Mouse (Mus musculus) heart, embryonic 13.5 days (tissue): ENCODE measurements around the gene Mpz. TPM values are rescaled to one million over a fixed set of nuclear protein-coding genes. Genes with fewer than 3 reads are reported as not detected.
A peak's percentile ranks its signal among the peaks of the same experiment; 100 is the strongest.

Source experiments
- ATAC-seq: fragments of 200-750 bp; cut with Nextera tagmentation; 2 replicates; pipeline ENCODE4 v1.8.0; 2017; ENCODE audit warnings: moderate TSS enrichment; ENCODE audit not compliant: insufficient number of reproducible peaks, low FRiP score, low TSS enrichment; ENCODE audit errors: extremely low read depth
- H3K27ac ChIP-seq: fragments of 300-500 bp; sonication (generic); replicated peaks from 2 replicates; pipeline ENCODE4 v1.5.1; 2015; ENCODE audit warnings: moderate library complexity, mild to moderate bottlenecking, inconsistent platforms
- H3K27me3 ChIP-seq: fragments of 300-500 bp; sonication (generic); replicated peaks from 2 replicates; pipeline ENCODE4 v1.6.1; 2015; ENCODE audit warnings: mild to moderate bottlenecking, inconsistent platforms
- H3K36me3 ChIP-seq: fragments of 300-500 bp; sonication (generic); 2 replicates; pipeline ENCODE4 v1.6.1; 2015; ENCODE audit warnings: mild to moderate bottlenecking, inconsistent platforms
- H3K4me1 ChIP-seq: fragments of 300-500 bp; sonication (generic); 2 replicates; pipeline ENCODE4 v1.6.1; 2015; ENCODE audit warnings: inconsistent platforms
- H3K4me2 ChIP-seq: fragments of 300-500 bp; sonication (generic); 2 replicates; pipeline ENCODE4 v1.6.1; 2015; ENCODE audit warnings: inconsistent platforms, mild to moderate bottlenecking, moderate library complexity
- H3K4me3 ChIP-seq: fragments of 300-500 bp; sonication (generic); 2 replicates; pipeline ENCODE4 v1.5.1; 2015; ENCODE audit warnings: moderate library complexity, mild to moderate bottlenecking, inconsistent platforms
- H3K9ac ChIP-seq: fragments of 300-500 bp; sonication (generic); 2 replicates; pipeline ENCODE4 v1.6.1; 2015; ENCODE audit warnings: inconsistent platforms, mild to moderate bottlenecking, moderate library complexity
- H3K9me3 ChIP-seq: fragments of 300-500 bp; sonication (generic); 2 replicates; pipeline ENCODE4 v1.6.1; 2016; ENCODE audit warnings: inconsistent platforms
- WGBS: fragments of 180-500 bp; shearing (Covaris S2); methylation state at CpG from one replicate; pipeline ENCODE4 v1.1.7; 2015; ENCODE audit warnings: mixed read lengths; 5-methylcytosine and 5-hydroxymethylcytosine counted together
- polyA plus RNA-seq: library from polyadenylated mRNA; unstranded; fragments of >200 nt; fragmentation: Nextera tagmentation; extraction: Ambion mirVana; gene quantifications from 2 replicates; pipeline ENCODE4 v1.2.1, GENCODE M21; 2015

The Mpz gene
- polyA plus RNA-seq, 1 experiment from 2014 or later, result 0.33 TPM

DNA sequence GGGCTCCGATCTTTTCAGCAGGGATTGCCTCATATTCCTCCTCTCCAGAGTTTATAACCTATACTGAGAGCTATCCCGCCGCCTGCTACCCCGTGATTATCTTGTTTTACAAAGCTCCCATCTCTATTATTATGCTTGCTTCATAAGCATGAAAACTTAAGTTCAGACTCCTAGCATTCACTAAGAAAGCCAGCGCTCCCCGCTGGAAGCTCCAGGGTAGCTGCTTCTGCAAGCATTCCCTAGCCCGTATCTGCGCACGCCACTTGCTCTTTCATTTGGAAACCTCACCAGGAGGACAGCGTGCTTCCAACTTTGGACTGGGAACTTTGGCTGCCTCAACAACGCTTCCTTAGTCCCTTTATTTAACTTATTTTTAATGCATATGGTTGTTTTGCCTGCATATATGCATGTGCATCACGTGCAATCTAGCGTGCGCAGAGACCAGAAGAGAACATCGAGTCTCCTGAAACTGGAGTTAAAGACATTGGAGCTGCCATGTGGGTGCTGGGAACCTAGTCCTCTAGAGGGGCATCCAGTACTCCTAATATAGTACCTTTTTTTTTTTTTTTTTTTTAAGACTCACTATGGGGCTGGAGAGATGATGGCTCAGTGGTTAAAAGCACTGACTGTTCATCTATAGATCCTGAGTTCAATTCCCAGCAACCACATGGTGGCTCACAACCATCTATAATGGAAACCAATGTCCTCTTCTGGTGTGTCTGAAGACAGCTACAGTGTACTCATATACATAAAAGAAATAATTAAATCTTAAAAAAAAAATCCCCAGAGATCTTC, 38.5 kb upstream of the Mpz start:
- no peaks in the 10 kb centered on the region for H3K27me3 ChIP-seq
- ATAC-seq, result no peak
- no peaks in the 10 kb centered on the region for H3K36me3 ChIP-seq
- peak overlapping the region; percentile 79 for H3K27ac ChIP-seq
- peak overlapping the region; percentile 76 for H3K9ac ChIP-seq
- WGBS, result 4% methylated on average over 15 of the region's 15 CpGs
- H3K9me3 ChIP-seq, result no peaks in the 10 kb centered on the region
- peak overlapping the region; percentile 59 for H3K4me3 ChIP-seq
- H3K4me2 ChIP-seq, result peak overlapping the region; percentile 74
- H3K4me1 ChIP-seq, result peaks cover 29% of the 10 kb centered on the region

DNA sequence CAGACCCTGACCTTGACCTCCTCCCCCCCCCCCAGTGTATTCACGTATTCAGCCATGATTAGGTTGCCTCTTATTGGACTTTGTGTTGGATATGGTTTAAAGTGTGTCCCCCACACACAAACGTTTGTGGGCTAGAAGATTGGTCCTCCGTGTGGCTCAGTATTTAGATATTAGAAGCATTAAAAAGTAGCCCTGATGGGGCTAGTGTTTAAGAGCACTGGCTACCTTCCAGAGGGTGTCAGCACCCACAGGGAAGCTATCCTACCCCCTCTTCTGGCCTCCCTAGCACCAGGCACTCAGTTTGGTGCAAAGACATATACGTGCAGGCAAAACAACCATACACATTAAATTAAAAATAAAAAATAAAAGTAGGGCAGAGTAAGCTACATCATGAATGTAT, 37.5 kb upstream of the Mpz start:
- Histone ChIP-seq H3K27me3 (no peaks in the 10 kb centered on the region), H3K4me1 (peaks cover 29% of the 10 kb centered on the region), H3K27ac (no peak overlapping the region), H3K4me2 (peak overlapping the region; percentile 76), H3K36me3 (no peaks in the 10 kb centered on the region), H3K4me3 (peak overlapping the region; percentile 57; the same call in 1 of the 2 replicates), H3K9me3 (no peaks in the 10 kb centered on the region), H3K9ac (no peak overlapping the region)
- 78% methylated on average over 4 of the region's 4 CpGs for WGBS
- ATAC-seq, result no peak

DNA sequence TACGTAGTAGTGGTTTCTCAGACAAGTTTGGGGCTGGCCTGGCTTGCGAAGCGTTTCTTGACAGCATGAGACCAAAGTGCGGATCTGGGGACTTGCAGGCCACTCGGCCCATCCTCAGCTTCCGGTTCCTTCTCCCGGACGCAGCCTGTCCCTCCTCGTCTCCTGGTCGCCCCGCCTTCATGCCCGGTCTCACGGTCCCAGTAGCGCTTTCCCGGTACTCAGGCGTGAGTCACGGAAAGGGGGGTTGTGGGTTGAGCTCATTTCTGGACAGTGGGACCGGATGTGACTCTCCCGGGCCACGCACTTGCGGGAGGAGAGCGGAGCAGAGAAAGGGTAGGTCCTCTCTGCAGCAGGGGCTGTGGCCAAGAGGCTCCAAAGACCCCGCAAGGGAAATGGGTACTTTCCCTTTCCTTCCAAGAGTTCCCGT, 36.6 kb upstream of the Mpz start, which contains the start of gene Cfap126:
Gene Cfap126 (plus strand): TSS at position 46 of the 427 bp plus-strand sequence.
- ATAC-seq, result peak; percentile 47; the same call in 1 of the 2 replicates
- Histone ChIP-seq H3K9ac (peak within 1 kb of the TSS; percentile 79), H3K27me3 (no peaks in the 10 kb centered on the region), H3K9me3 (no peaks in the 10 kb centered on the region), H3K4me3 (peak within 1 kb of the TSS; percentile 57), H3K27ac (peak within 1 kb of the TSS; percentile 85), H3K4me2 (peak within 1 kb of the TSS; percentile 76), H3K4me1 (peaks cover 29% of the 10 kb centered on the region), H3K36me3 (no peaks in the 10 kb centered on the region)
- 1% methylated on average over 24 of the region's 24 CpGs for WGBS

DNA sequence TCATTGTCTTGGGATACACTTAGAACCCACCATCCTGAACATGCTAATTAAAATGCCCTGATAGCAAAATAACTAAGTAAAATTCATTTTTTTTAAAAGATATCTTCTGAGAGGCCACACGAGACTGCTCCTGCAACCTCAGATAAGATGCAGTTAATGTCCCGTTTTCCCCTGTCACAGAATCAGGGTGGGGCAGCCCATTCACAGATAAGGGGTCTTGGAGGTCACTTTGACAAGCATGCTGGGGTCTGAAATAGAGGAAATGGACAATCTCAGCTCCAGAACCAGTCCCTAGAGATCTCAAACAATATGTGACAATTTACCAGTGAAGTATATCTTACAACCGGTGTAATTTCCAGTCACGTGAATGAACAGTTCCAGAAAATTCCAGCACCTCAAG, 34.2 kb upstream of the Mpz start:
- no peak for ATAC-seq
- Histone ChIP-seq H3K36me3 (no peaks in the 10 kb centered on the region), H3K9me3 (no peaks in the 10 kb centered on the region), H3K4me1 (peaks cover 27% of the 10 kb centered on the region), H3K27ac (no peak overlapping the region), H3K9ac (no peak overlapping the region), H3K4me3 (no peak overlapping the region), H3K27me3 (no peaks in the 10 kb centered on the region), H3K4me2 (no peak overlapping the region)
- WGBS, result 37% methylated on average over 4 of the region's 4 CpGs

DNA sequence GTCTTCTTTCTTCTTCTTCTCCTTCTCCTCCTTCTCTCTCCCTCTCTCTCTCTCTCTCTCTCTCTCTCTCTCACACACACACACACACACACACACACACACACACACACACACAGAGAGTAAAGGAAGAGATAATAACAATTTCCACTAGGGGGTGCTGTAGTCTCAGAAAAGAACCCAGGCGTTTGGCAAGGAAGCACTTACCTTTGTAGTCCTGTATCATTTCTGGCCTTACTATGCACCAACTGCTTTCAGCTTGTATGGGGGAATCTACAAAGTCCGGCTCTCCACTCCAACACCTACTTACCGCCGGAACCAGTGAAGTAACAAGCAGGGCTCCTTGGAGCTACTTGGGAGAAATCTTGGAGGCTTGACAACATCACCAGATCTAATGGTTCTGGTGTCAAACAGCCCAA, 32.2 kb upstream of the Mpz start:
- no peak overlapping the region for H3K27ac ChIP-seq
- H3K4me1 ChIP-seq, result peaks cover 29% of the 10 kb centered on the region
- H3K9me3 ChIP-seq, result no peaks in the 10 kb centered on the region
- H3K4me3 ChIP-seq, result no peak overlapping the region
- WGBS, result 8% methylated on average over 4 of the region's 4 CpGs
- ATAC-seq, result no peak
- no peaks in the 10 kb centered on the region for H3K36me3 ChIP-seq
- H3K4me2 ChIP-seq, result no peak overlapping the region
- H3K27me3 ChIP-seq, result no peaks in the 10 kb centered on the region
- no peak overlapping the region for H3K9ac ChIP-seq

DNA sequence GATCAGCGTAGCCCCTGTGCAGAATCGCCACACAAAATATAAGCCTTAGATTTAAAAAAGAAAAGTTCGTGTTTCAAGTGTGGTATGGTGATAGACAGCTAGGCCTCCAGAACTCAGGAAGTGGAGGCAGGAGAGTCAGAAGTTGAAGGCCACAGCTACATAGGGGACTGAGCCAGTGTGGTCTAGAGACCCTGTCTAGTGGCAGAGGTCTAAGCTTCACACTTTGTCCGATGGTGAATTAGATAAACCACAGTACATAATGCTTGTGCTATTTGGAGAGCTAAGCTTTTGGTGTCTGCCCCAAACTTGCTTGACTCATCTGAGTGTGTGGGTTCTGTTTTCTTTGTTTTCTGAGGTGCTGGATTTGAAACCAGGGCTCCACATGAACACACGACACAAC, 31.5 kb upstream of the Mpz start:
- Histone ChIP-seq H3K4me1 (peaks cover 24% of the 10 kb centered on the region), H3K4me2 (no peak overlapping the region), H3K36me3 (no peaks in the 10 kb centered on the region), H3K9me3 (no peaks in the 10 kb centered on the region), H3K4me3 (no peak overlapping the region), H3K27ac (no peak overlapping the region), H3K9ac (no peak overlapping the region), H3K27me3 (no peaks in the 10 kb centered on the region)
- ATAC-seq, result no peak
- WGBS, result 72% methylated on average over 5 of the region's 5 CpGs

DNA sequence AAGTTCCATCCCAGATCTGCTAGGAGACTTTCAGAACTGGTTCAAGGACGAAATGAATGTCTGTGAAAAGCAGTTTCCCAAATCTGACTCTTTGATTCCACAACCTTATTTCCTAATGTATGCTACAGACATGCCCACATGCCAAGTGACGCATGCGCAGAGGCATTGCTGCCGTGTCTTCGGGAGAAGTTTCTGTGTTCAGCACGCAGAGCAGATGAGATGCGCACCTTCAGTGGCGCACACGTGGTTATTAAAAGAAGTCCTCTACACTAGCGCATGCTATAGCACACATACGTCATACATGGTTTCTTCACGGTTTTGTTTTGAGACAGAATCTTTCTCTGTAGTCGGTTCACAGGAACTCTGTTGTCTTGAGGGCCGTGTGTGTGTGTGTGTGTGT, 31.1 kb upstream of the Mpz start:
- Histone ChIP-seq H3K4me2 (no peak overlapping the region), H3K4me1 (peaks cover 24% of the 10 kb centered on the region), H3K27ac (no peak overlapping the region), H3K9ac (no peak overlapping the region), H3K27me3 (no peaks in the 10 kb centered on the region), H3K4me3 (no peak overlapping the region), H3K9me3 (no peaks in the 10 kb centered on the region), H3K36me3 (no peaks in the 10 kb centered on the region)
- WGBS, result 85% methylated on average over 14 of the region's 14 CpGs
- ATAC-seq, result no peak

DNA sequence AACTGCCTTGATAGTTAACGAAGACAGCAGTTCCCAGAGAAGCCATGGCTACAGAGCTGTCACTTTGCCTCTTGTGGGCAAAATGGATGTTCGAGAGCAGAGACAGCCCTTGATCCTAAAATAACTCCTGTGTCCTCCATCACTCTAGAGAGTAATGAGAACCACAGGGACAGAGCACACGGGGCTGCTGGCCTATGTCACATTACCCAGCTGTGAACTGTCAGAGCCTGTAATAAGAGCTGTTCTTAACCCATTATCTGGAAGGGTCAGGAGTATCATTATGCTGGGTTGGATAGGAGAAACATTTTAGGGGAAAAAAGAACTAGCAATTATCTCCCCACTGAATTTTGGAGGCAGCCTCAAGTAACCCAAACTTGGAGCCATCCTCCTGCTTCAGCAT, 29.6 kb upstream of the Mpz start:
- ATAC-seq, result no peak
- no peaks in the 10 kb centered on the region for H3K9me3 ChIP-seq
- H3K27me3 ChIP-seq, result no peaks in the 10 kb centered on the region
- H3K4me1 ChIP-seq, result peaks cover 24% of the 10 kb centered on the region
- WGBS, result 20% methylated on average over 3 of the region's 3 CpGs
- no peak overlapping the region; the same call in 1 of the 2 replicates for H3K9ac ChIP-seq
- H3K27ac ChIP-seq, result peak overlapping the region; percentile 28
- H3K36me3 ChIP-seq, result no peaks in the 10 kb centered on the region
- H3K4me2 ChIP-seq, result no peak overlapping the region
- no peak overlapping the region for H3K4me3 ChIP-seq

DNA sequence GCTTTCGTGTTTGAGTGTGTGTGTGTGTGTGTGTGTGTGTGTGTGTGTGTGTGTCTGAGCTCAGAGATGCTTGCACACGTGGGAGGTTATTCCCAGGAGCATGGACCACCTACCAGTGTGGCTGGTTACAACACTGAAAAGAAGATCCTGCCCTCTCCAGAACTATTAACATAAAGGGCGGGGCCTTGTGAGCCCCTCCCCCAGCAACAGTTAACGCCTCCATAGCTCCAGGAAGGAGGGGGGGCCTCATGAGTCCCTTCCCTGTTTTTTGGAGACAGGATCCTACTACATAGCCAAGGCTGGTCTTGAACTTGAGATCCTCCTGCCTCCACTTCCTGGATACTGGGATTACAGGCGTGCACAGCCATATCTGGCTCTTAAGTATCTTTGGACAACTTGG, 28.7 kb upstream of the Mpz start:
- no peak overlapping the region for H3K27ac ChIP-seq
- H3K9ac ChIP-seq, result no peak overlapping the region
- peaks cover 24% of the 10 kb centered on the region for H3K4me1 ChIP-seq
- H3K4me3 ChIP-seq, result no peak overlapping the region
- no peak for ATAC-seq
- H3K27me3 ChIP-seq, result no peaks in the 10 kb centered on the region
- H3K9me3 ChIP-seq, result no peaks in the 10 kb centered on the region
- WGBS, result 38% methylated on average over 5 of the region's 5 CpGs
- no peak overlapping the region for H3K4me2 ChIP-seq
- H3K36me3 ChIP-seq, result peaks cover 3% of the 10 kb centered on the region

DNA sequence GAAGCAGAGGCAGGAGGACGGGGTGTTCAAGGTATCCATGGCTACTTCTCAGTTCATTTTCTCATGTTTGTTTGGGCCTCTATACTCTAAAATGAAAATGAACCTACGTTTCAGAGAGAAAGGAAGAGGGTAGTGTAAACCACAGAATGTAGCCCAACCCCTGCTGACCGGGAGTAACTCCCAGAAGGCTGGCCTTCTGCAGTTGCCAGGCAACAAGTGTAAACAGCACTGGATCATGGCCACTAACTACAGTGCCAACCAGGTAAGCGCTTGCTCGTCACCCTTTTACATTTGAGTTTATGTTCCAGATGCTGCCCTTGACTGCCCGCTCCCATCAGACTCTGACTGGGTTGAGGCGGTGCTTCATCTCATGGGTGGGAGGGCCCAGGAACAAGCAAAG, 27.6 kb upstream of the Mpz start:
- Histone ChIP-seq H3K9me3 (no peaks in the 10 kb centered on the region), H3K36me3 (peaks cover 14% of the 10 kb centered on the region), H3K27ac (no peak overlapping the region), H3K9ac (no peak overlapping the region), H3K27me3 (no peaks in the 10 kb centered on the region), H3K4me3 (no peak overlapping the region), H3K4me2 (no peak overlapping the region), H3K4me1 (peaks cover 24% of the 10 kb centered on the region)
- no peak for ATAC-seq
- WGBS, result 40% methylated on average over 7 of the region's 7 CpGs

DNA sequence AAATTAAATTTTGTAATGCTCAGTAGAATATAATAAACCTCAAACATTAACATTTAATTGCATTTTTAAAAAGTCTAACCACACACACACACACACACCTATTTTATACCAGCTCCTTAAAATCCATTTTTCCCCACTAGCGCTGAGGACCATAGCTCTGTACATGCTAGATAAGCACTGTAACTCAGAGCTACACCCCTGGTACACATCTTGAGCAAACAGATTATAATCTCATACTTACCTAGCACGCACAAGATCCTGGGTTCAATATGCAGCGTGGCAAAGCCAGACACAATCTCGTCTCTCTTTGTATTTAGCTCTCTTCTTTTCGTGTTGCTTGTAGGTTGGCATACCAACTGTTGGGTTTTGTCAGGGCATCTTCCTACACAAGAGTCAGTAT, 26.1 kb upstream of the Mpz start:
- Histone ChIP-seq H3K27ac (no peak overlapping the region), H3K9me3 (no peaks in the 10 kb centered on the region), H3K4me1 (peaks cover 24% of the 10 kb centered on the region), H3K27me3 (no peaks in the 10 kb centered on the region), H3K36me3 (peaks cover 28% of the 10 kb centered on the region), H3K4me2 (no peak overlapping the region), H3K9ac (no peak overlapping the region), H3K4me3 (no peak overlapping the region)
- 85% methylated on average over 5 of the region's 5 CpGs for WGBS
- no peak for ATAC-seq

DNA sequence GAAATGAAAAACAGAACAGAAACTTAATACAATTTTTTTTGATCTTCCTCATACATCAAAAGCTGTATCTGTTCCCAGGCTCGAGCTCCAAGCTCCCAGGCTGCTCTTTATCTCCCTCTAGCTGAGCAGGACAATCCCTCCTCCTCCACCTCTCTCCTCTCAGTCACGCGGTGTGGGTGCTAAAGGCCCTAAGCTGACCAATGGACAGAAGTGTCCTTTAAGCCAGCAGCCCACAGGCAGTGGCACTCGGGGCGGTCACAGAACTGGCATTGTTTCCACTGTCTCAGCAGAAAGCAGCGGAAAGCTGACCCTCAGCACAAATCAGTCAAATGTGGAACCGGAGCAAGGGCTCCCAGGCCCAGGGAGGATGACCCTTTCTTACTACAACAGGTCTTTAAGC, 21.3 kb upstream of the Mpz start:
- no peak for ATAC-seq
- Histone ChIP-seq H3K4me2 (no peak overlapping the region), H3K9ac (no peak overlapping the region), H3K27me3 (no peaks in the 10 kb centered on the region), H3K4me1 (peaks cover 3% of the 10 kb centered on the region; the same call in 1 of the 2 replicates), H3K9me3 (no peaks in the 10 kb centered on the region), H3K36me3 (peaks cover 73% of the 10 kb centered on the region), H3K4me3 (no peak overlapping the region), H3K27ac (no peak overlapping the region)
- WGBS, result 57% methylated on average over 7 of the region's 7 CpGs
